Mouse (Mus musculus) heart, adult 18-20 months (tissue): ENCODE measurements around the gene Susd4. TPM values are rescaled to one million over a fixed set of nuclear protein-coding genes. Genes with fewer than 3 reads are reported as not detected.

ENCODE experiments used
- DNase-seq, 2 experiments: peaks; one replicate each; pipeline ENCODE4 v3.0.0; 2021 to 2022; ENCODE audit warnings: mixed read lengths in 1 of 2
- long read RNA-seq, 2 experiments: library from polyadenylated mRNA; stranded (forward); transcript quantifications; one replicate each; pipeline ENCODE4 v2.0.0; 2021
- total RNA-seq, 2 experiments: library from RNA; stranded (reverse); gene quantifications; 2 replicates each; pipeline ENCODE4 v1.2.3; 2021

Gene Susd4
- under 1 TPM; 0.37 to 0.57 TPM for total RNA-seq
- long read RNA-seq, experiment 1, result 0 reads
- long read RNA-seq, experiment 2, result 0 reads

DNA sequence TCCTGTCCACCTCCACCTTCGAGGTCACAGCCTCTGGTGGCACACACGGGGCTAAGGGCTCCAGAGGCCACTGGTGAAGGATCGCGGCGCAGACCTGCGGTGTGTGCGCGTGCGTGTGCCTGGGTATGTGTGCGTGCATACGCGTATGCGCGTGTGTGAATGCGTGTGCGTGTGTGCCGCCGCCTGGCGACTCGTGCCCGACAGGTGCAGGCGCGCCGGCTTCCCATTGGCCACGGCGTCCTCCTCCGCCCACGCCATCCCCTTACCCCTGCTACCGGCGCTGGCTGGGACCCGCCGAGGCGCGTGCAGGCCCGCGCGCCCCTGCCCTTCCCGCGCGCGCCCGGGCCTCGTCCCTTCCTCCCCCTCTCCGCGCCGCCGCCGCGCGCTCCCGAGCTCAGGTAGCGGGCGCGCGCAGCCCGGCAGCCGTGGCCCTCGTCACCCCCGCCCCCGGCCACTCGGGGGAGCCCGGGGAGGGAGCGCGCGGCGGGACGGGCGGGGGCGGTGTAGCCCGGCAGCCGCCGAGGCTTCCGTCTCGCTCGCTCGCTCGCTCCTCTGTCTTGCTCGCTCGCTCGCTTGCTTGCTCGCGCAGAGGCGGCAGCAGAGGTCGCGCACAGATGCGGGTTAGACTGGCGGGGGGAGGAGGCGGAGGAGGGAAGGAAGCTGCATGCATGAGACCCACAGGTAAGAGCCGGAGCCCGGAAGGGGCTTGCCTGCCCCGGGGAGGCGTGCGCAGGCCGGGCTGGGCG, at the start of gene Susd4:
TSS of gene Susd4 (plus strand) at position 145 of the 746 bp plus-strand sequence.
- DNase-seq, result peak; percentile 8 to 14

- no peak for DNase-seq
These were observed 49.3 kb upstream of the Susd4 start for GRCm38 (mm10) chr1:182714236-182714935.

DNA sequence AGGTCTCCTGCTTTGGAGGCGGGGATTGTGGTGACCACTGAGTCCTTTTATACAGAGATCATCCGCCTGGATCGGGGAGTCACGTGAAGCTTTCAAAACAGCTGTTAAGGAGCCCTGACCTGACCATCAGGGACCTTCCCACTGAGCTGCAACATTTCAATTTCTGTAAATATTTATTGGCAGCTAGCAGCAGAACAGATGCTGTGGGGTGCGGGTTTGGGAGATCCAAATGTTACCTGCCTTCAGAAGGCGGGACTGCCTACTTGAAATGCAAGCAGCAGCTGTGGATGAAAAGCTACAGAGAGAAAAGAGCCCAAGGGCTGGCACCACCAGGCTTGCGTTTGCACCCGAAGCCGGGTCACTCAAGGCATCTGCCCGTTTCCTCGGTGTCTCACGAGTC, 36.1 kb upstream of the Susd4 start:
- DNase-seq, result no peak

DNA sequence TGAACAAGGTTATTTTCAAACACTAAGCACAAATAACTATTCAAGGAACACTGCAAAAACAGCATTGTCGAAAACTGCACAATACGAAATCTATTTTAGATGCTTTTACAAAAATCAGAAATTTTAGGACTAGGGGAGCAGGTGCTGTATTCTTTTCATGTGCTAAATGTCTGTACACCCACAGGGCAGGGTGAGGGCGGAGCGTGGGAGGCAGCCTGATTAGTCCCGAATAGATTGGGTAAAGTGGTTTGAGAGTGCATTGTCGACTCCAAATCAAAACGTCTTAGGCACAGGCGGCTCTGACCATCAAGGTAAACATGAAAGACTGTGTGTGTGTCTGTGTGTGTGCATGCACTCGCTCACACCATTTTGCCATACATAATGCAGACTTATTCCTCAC, 34.7 kb upstream of the Susd4 start:
- no peak for DNase-seq

- peak; percentile 4 to 12 for DNase-seq
These were observed 31.0 kb upstream of the Susd4 start for GRCm38 (mm10) chr1:182732695-182733094.

DNA sequence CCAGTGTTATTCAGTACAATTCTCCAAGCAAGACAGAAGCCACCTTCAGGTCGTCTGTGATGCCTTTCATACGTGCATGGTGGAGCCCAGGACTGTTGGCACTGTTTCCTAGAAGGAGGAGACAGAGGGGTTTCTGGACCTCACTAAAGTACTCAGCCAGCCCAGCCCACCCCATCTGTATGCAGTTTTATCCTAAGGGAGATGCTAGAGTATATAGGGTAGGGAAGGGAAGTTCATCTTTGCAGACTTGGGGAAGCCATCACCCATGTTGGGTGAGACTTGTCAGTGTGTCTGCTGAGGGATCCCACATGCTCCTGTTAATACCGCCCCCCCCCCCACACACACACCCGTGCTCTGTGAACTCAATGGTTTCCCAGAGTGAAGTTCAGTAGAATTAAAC, 27.8 kb upstream of the Susd4 start:
- no peak for DNase-seq

DNA sequence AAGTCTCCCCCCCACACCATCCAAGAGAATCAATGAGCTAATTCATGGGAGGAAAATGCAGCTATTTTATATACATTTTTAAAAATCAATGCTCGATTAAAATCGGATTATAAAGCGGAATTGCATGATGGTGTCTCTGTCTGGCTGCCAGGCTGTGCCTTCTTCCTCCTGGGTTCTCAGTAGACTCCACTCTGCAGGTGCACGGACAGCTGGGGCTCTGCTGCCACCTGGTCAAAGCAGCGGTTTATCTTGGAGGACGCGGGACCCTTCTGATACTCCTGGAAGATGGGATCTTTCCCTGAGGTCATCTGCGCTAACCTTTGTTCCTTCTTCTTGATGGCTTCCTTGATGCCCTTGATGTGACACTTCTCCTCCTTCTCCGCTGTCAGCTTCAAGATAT, 16.6 kb upstream of the Susd4 start:
- DNase-seq, result no peak

GRCm38 (mm10) chr1:182747834-182748233, 15.8 kb upstream of the Susd4 start:
- DNase-seq, result no peak

- no peak for DNase-seq
These were observed 14.6 kb upstream of the Susd4 start, which contains the start of gene Ccdc185 for GRCm38 (mm10) chr1:182749080-182749479. Gene Ccdc185 (minus strand): TSS chr1:182749180.

DNA sequence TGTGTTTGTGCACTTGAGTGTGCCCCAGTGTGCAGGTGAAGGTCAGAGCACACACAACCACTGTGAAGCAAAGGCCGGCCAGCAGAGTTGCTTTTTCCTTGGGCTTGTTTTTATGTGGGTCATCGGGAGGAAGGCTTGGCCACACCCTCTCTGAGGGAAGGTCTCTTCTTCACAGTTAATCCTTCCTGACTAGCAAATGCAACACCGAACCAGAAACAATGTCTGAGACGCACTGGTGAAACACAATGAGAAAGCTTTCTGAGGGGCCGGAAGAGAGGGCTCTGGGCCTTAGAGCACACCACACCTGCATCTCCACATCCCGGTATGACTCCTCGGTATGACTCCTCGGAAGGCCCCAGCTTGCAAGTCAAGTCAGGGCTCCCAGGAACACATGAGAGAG, 12.4 kb upstream of the Susd4 start:
- no peak for DNase-seq

- DNase-seq, result no peak
These were observed 10.0 kb upstream of the Susd4 start for GRCm38 (mm10) chr1:182753694-182754093.

DNA sequence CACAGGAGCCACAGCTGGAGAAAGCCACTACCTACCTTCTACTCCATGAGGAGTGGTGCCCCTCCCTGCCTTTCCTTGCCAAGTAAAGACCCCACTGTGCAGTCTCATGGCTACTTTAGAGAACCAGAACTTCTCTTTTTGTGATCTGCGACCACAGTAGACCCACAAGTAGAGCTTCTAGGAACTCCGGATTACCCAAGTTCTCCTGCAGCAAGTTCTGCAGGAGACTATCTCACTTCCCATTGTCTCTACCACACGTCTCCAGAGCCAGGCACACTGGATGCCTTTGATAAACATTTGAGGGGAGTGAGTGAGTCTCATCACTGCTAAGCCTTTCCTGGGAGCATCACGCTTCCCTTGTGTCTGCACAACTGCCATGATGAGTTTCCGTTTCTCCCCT, 8.8 kb upstream of the Susd4 start:
- DNase-seq, result no peak

DNA sequence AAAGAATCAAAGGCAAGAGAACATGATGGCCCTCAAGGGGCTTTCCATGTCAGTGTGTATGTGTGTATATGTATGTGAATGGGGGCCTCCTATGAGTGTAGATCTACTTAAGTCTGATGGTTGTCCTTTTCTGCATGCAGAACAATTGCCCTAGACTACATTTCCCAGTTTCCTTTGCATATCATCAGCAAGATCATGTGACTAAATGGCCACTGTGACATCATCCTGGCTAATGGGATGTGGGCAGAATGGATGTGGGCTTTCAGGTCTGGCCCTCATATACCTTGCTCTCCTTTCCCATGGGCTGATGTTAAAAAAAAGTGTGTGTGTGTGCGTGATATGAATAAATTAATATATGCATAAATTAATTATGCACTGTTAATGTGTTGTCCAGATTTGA, 4.9 kb upstream of the Susd4 start:
- no peak for DNase-seq

DNA sequence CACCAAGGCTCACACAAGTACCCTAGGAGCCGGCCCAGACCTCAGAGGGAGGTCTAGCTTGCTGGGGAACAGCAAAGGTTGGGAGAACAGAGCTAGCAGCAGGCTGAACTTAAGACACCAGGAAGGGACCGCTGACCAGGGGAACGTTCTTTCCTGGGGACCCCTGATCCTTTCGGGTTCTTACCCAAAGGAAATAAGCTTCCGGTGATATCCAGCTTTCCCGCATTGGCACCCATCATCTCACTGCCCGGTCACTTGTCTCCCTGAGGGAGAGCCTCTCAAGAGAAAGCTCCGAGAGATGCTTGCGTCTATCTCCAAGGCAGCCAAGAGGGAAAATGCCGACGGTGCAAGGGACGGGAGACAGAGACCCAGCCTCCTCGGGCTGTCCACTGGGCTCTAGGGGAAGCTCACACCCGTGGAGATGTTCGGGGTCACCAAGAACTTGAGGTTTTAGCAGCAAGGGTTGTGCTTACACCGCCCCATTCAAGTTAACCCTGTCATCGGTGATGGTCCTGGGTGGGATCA, 407 bp upstream of the Susd4 start:
- no peak for DNase-seq

DNA sequence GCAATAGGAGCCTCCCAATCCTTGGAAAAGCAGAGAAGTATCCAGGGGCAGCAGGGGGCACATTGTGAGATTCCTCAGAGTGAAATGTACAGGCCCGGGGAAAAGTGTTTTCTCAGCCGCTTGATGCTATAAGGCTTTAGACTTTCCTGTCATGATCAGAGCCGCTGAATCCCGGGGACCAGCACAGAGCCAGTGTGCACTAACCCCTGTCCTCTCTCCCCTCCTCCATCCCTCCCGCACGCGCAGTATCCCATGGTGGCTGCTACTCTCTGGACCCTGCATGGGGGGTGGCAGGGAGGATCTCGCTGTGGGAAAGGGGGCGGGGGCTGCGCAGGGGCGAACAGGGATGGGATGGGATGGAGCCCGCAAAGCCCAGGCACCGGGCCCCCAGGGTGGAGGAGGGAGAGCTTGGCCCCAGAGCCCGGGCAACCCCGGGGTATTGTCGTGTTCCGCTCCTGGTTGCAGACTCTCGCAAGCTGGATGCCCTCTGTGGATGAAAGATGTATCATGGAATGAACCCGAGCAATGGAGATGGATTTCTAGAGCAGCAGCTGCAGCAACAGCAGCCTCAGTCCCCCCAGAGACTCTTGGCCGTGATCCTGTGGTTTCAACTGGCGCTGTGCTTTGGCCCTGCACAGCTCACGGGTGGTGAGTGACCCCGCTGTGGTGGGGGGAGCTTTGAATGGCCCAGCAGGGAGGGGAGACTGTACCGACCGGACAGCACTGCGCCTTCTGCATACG, 1.1 kb downstream of the Susd4 start:
- peak in 1 of 2 experiments; percentile 7 for DNase-seq

DNA sequence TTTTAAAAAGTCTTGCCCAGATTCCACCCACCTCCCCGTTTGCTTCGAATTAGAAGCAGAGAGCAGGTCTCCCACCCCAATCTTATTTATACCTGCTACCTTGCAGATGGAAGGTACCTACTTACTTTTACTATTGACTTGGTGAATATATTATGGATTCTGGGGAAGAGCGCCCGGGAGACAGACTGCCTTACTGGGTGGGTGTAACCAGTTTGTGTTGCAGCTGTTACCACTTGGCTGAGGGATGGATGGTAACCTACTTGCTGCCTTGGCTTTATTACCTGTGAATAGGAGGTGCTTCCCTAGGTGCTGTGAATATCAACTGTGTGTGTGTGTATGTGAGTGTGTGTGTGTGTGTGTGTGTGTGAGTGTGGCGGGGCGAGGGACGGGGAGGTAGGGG, 11.9 kb downstream of the Susd4 start:
- no peak for DNase-seq

DNA sequence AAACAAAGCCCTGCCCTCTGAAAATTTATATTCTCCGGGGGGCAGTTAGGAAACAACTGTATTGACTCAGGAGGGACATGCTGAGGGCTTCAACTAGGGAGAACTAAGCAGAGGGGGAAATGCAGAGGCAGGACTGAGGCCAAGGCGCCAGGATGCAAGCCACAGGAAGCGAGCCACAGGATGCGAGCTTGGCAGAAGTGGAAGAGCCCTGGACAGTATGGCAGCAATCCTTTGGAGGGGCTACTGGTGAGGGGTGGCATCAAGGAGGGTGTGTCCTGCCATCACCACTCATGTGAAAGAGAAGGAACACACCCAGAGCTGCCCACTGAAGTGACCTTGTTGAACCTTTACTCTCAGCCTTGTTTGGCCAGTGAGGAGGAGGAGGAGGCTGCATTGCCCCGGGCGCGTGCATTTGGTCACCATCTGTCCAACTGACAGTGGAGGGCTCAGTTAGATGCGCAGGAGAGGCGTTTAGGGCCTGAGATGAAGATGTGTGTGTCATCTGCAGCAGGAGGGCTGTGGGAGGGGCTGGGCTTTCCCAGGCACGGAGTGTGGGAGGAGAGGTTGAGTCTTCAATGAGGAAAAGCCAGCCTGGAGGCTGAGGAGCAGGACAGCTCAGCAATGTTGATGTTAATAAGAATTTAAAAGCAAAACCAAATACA, 13.2 kb downstream of the Susd4 start:
- no peak for DNase-seq

DNA sequence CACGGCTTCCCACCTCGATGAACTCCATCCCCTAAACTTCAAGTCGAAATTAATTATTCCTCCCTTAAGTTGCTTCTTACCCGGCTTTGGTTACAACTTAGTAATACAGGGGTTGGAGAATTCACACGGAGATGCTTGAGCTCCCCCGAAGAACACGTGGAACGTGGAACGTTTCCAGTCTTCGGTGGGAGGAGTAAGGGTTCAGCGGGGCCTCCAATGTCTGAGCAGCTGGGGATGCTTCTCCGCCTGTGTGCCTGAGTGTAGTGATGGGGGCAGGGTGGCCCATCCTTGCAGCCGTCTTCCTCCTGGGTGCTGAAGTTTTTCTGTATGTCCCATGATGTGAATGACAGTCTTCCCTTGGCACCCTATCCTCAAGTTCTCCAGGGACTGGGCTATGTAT, 14.6 kb downstream of the Susd4 start:
- DNase-seq, result no peak

- no peak for DNase-seq
These were observed 15.4 kb downstream of the Susd4 start for GRCm38 (mm10) chr1:182779024-182779520.

GRCm38 (mm10) chr1:182783774-182784173, 20.1 kb downstream of the Susd4 start:
- DNase-seq, result no peak

GRCm38 (mm10) chr1:182784784-182785183, 21.1 kb downstream of the Susd4 start:
- no peak for DNase-seq

DNA sequence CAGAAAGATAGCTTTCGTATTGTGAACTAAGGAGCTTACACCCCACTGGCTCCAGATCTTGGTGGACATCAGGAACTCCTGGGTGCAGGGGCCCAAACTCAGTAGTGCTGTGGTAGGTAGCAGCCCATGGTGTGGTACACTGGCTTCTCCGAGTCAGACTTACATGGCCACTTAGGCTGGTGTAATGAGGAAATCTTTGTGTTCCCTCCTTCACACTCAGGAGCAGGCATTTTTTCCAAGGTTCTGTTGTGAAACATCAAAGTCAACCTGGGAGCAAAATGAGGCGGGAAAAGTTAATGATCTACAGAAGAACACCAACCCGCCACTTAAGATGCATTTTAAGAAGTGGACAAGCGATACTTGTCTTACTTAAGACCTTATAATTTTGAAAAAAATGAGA, 21.8 kb downstream of the Susd4 start:
- DNase-seq, result no peak
